Mouse (Mus musculus) MEL (cell line): ENCODE data around the gene Ptges3l. TPM values are rescaled to one million over a fixed set of nuclear protein-coding genes. Genes with fewer than 3 reads are reported as not detected.
"Not testable (repeated sequence)": the region's sequence is repeated elsewhere in the genome, so short reads cannot be mapped to it uniquely, and the experiment has no call there.

ENCODE experiments used
- DNase-seq: peaks from one replicate; pipeline ENCODE4 v3.0.0; 2011; ENCODE audit warnings: low read depth, low spot score
- H3K27ac ChIP-seq: 2 replicates; pipeline ENCODE4 v1.5.1; 2012; ENCODE audit warnings: low read depth, mild to moderate bottlenecking, control low read depth, low read length, moderate library complexity; ENCODE audit not compliant: control insufficient read depth
- H3K27me3 ChIP-seq, 2 experiments: fragments of 150-350 bp in 1 of 2; sonication (generic) in 1 of 2; 2 replicates each; pipeline ENCODE4 v1.6.1; 2012; ENCODE audit warnings: low read length in 2 of 2, mild to moderate bottlenecking in 2 of 2, improper control_type of control experiment in 1 of 2, moderate library complexity in 1 of 2; ENCODE audit not compliant: insufficient read depth in 2 of 2, control insufficient read depth in 1 of 2
- H3K36me3 ChIP-seq, 2 experiments: 2 replicates each; pipeline ENCODE4 v1.6.1; 2012 to 2014; ENCODE audit warnings: low read length in 2 of 2, improper control_type of control experiment in 1 of 2, inconsistent platforms in 1 of 2, mild to moderate bottlenecking in 1 of 2; ENCODE audit not compliant: insufficient read depth in 2 of 2, control insufficient read depth in 1 of 2
- H3K4me1 ChIP-seq, 2 experiments: fragments of 150-350 bp in 1 of 2; sonication (generic) in 1 of 2; 2 replicates each; pipeline ENCODE4 v1.6.1; 2012; ENCODE audit warnings: low read length in 2 of 2, improper control_type of control experiment in 1 of 2, mild to moderate bottlenecking in 1 of 2; ENCODE audit not compliant: insufficient read depth in 2 of 2, control insufficient read depth in 1 of 2
- H3K4me3 ChIP-seq, 2 experiments: fragments of 150-350 bp in 1 of 2; sonication (generic) in 1 of 2; 2 replicates each; pipeline ENCODE4 v1.5.1; 2012; ENCODE audit warnings: low read depth in 2 of 2, low read length in 2 of 2, mild to moderate bottlenecking in 2 of 2, moderate library complexity in 2 of 2, control low read depth in 1 of 2, improper control_type of control experiment in 1 of 2; ENCODE audit not compliant: control insufficient read depth in 1 of 2, insufficient read depth in 1 of 2
- H3K79me2 ChIP-seq: 2 replicates; pipeline ENCODE4 v1.6.1; 2012; ENCODE audit warnings: mild to moderate bottlenecking, low read length, moderate library complexity; ENCODE audit not compliant: control insufficient read depth, poor library complexity, insufficient read depth
- H3K9ac ChIP-seq: 2 replicates; pipeline ENCODE4 v1.6.1; 2012; ENCODE audit warnings: low read depth, mild to moderate bottlenecking, control low read depth, low read length, moderate library complexity; ENCODE audit not compliant: control insufficient read depth, poor library complexity, severe bottlenecking
- H3K9me3 ChIP-seq: fragments of 150-350 bp; sonication (generic); replicated peaks from 2 replicates; pipeline ENCODE4 v1.6.1; 2012; ENCODE audit warnings: mild to moderate bottlenecking, low read length, improper control_type of control experiment, moderate library complexity; ENCODE audit not compliant: insufficient read depth
- BHLHE40 ChIP-seq: IDR thresholded peaks from 2 replicates; pipeline ENCODE4 v1.6.1; 2012; ENCODE audit warnings: low read depth, mild to moderate bottlenecking, inconsistent platforms, low read length, improper control_type of control experiment, borderline replicate concordance
- CTCF ChIP-seq, 3 experiments: IDR thresholded peaks in 2 of 3; conservative IDR thresholded peaks in 1 of 3; 2 replicates each; pipeline ENCODE4 v1.5.1; 2011 to 2012; ENCODE audit warnings: low read length in 3 of 3, low read depth in 2 of 3, mild to moderate bottlenecking in 2 of 3, improper control_type of control experiment in 1 of 3, inconsistent platforms in 1 of 3, mixed read lengths in 1 of 3, moderate library complexity in 1 of 3; ENCODE audit not compliant: control insufficient read depth in 1 of 3, insufficient read depth in 1 of 3, poor library complexity in 1 of 3, severe bottlenecking in 1 of 3
- E2F4 ChIP-seq: IDR thresholded peaks from 2 replicates; pipeline ENCODE4 v1.6.1; 2011; ENCODE audit warnings: low read depth, low read length, improper control_type of control experiment, borderline replicate concordance
- EP300 ChIP-seq, 2 experiments: IDR thresholded peaks; 2 replicates each; pipeline ENCODE4 v1.6.1; 2011; ENCODE audit warnings: improper control_type of control experiment in 2 of 2, low read length in 2 of 2, low read depth in 1 of 2, mild to moderate bottlenecking in 1 of 2
- ETS1 ChIP-seq: IDR thresholded peaks from 2 replicates; pipeline ENCODE4 v1.6.1; 2012; ENCODE audit warnings: low read depth, mild to moderate bottlenecking, inconsistent platforms, low read length, improper control_type of control experiment, moderate library complexity
- GABPA ChIP-seq: IDR thresholded peaks from 2 replicates; pipeline ENCODE4 v1.6.1; 2012; ENCODE audit warnings: low read depth, mild to moderate bottlenecking, inconsistent platforms, low read length, improper control_type of control experiment, moderate library complexity
- GATA1 ChIP-seq: IDR thresholded peaks from 2 replicates; pipeline ENCODE4 v1.6.1; 2011; ENCODE audit warnings: low read depth, low read length, improper control_type of control experiment
- KAT2A ChIP-seq: conservative IDR thresholded peaks from 2 replicates; pipeline ENCODE4 v1.6.1; 2012; ENCODE audit warnings: low read depth, low read length, improper control_type of control experiment, inconsistent platforms
- MAX ChIP-seq: IDR thresholded peaks from 2 replicates; pipeline ENCODE4 v1.6.1; 2011; ENCODE audit warnings: low read length, improper control_type of control experiment
- MYB ChIP-seq: IDR thresholded peaks from 2 replicates; pipeline ENCODE4 v1.6.1; 2011; ENCODE audit warnings: mild to moderate bottlenecking, low read depth, low read length, improper control_type of control experiment
- NELFE ChIP-seq: IDR thresholded peaks from 2 replicates; pipeline ENCODE4 v1.6.1; 2011; ENCODE audit warnings: low read depth, low read length, improper control_type of control experiment
- NRF1 ChIP-seq: IDR thresholded peaks from 2 replicates; pipeline ENCODE4 v1.6.1; 2014; ENCODE audit warnings: low read depth, mild to moderate bottlenecking, inconsistent platforms, low read length, improper control_type of control experiment, moderate library complexity; ENCODE audit not compliant: poor library complexity, insufficient read depth, severe bottlenecking
- POLR2A ChIP-seq, 2 experiments: IDR thresholded peaks; 2 replicates each; pipeline ENCODE4 v1.6.1; 2011 to 2012; ENCODE audit warnings: low read length in 2 of 2, mild to moderate bottlenecking in 2 of 2, control low read depth in 1 of 2, improper control_type of control experiment in 1 of 2, low read depth in 1 of 2, moderate library complexity in 1 of 2; ENCODE audit not compliant: control insufficient read depth in 1 of 2, insufficient read depth in 1 of 2, poor library complexity in 1 of 2
- POLR2AphosphoS2 ChIP-seq: IDR thresholded peaks from 2 replicates; pipeline ENCODE4 v1.6.1; 2011; ENCODE audit warnings: low read length, improper control_type of control experiment
- POLR2AphosphoS5 ChIP-seq: IDR thresholded peaks from 2 replicates; pipeline ENCODE4 v1.6.1; 2012; ENCODE audit warnings: low read depth, borderline replicate concordance, mild to moderate bottlenecking, inconsistent platforms, low read length, moderate library complexity, mixed read lengths
- SIN3A ChIP-seq: IDR thresholded peaks from 2 replicates; pipeline ENCODE4 v1.6.1; 2012; ENCODE audit warnings: low read length, improper control_type of control experiment, inconsistent platforms
- TAL1 ChIP-seq: IDR thresholded peaks from 2 replicates; pipeline ENCODE4 v1.6.1; 2012; ENCODE audit warnings: mild to moderate bottlenecking, inconsistent platforms, low read length, moderate library complexity, mixed read lengths
- TCF12 ChIP-seq: IDR thresholded peaks from 2 replicates; pipeline ENCODE4 v1.6.1; 2014; ENCODE audit warnings: low read depth, mild to moderate bottlenecking, inconsistent platforms, low read length, improper control_type of control experiment, moderate library complexity
- UBTF ChIP-seq: IDR thresholded peaks from 2 replicates; pipeline ENCODE4 v1.6.1; 2012; ENCODE audit warnings: low read depth, mild to moderate bottlenecking, inconsistent platforms, low read length, improper control_type of control experiment, moderate library complexity, borderline replicate concordance; ENCODE audit not compliant: insufficient read depth
- USF1 ChIP-seq: IDR thresholded peaks from 2 replicates; pipeline ENCODE4 v1.6.1; 2014; ENCODE audit warnings: low read depth, mild to moderate bottlenecking, inconsistent platforms, low read length, improper control_type of control experiment, moderate library complexity
- USF2 ChIP-seq, 2 experiments: IDR thresholded peaks; 2 replicates each; pipeline ENCODE4 v1.6.1; 2011 to 2012; ENCODE audit warnings: improper control_type of control experiment in 2 of 2, low read length in 2 of 2, borderline replicate concordance in 1 of 2, inconsistent platforms in 1 of 2, low read depth in 1 of 2, mild to moderate bottlenecking in 1 of 2; ENCODE audit not compliant: insufficient read depth in 1 of 2
- ZKSCAN1 ChIP-seq: IDR thresholded peaks from 2 replicates; pipeline ENCODE4 v1.6.1; 2012; ENCODE audit warnings: low read depth, mild to moderate bottlenecking, inconsistent platforms, low read length, improper control_type of control experiment, moderate library complexity
- ZMIZ1 ChIP-seq: IDR thresholded peaks from 2 replicates; pipeline ENCODE4 v1.6.1; 2012; ENCODE audit warnings: low read depth, mild to moderate bottlenecking, inconsistent platforms, low read length, improper control_type of control experiment, moderate library complexity
- polyA plus RNA-seq, 2 experiments: library from polyadenylated mRNA; stranded (reverse) in 1 of 2; unstranded in 1 of 2; fragments of >175 nt in 1 of 2; fragments of >200 nt in 1 of 2; gene quantifications; 2 replicates each; pipeline versions ENCODE4 v1.2.1 to v1.2.4; 2012; ENCODE audit warnings: low replicate concordance in 2 of 2, low read depth in 1 of 2; ENCODE audit not compliant: insufficient read length in 2 of 2, insufficient read depth in 1 of 2, missing spikeins in 1 of 2
- total RNA-seq: library from RNA; depleted of rRNA; stranded (reverse); fragments of 300-350 nt; gene quantifications from 2 replicates; pipeline ENCODE4 v1.2.3, GENCODE M21; 2012

The Ptges3l gene
- total and polyA plus RNA-seq, 3 experiments = 1.4 to 2.3 TPM; not detected in 1

DNA sequence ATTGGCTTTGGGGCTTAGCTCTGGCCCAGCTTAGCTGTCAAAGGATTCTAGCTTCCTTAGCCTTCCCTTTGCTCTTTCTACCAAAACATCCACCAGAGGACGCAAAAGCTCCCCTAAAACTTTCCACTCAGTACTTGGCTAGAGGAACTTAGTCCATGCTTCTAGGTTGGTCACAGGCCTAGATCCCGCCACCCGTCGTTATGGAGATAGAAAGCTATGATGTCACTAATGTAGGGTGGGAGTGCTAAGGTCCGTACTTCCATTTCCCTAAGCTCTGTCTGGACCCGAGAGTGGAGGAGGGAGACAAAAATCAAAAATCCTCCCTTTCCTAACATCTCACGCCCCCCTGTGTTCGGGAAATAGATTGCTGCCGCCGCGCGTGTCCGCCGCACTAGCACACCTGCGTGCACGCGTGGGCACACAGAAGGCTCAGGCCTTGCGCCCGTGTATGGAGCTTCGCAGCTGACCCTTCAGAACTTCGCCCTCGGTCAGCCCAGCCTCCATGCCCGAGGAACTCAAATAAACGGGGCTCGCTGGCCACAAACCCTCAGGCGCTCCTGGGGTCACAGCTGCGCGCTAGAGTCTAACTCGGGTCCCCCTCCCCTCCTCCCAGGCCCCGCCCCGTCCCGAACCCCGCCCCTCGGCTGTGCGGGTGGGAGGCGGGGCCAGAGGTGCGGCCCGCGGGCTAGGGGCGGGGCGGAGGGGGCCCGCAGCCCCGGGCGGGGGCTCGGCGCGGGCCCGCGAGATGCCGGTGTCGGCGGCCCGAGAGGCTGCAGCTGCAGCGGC lies 42.5 kb upstream of the Ptges3l start (continued):
- TF ChIP-seq ZKSCAN1 = no peak
- TF ChIP-seq POLR2A (IDR thresholded peaks at IDR 0.05; ENCODE audit: control insufficient read depth in 1 of 2, insufficient read depth in 1 of 2, low read depth in 1 of 2, low read length in 2 of 2, poor library complexity in 1 of 2) = peak; percentile 12 to 29; a peak in 1 of 4 replicates
- no peak for TF ChIP-seq USF1
- TF ChIP-seq NRF1 = 0 out of 2 replicates have a peak, but pooled peaks have one; percentile 31
- no peak for TF ChIP-seq GABPA
- no peak for TF ChIP-seq EP300 (IDR thresholded peaks at IDR 0.05; ENCODE audit: low read depth in 1 of 2, low read length in 2 of 2)
- 0 out of 2 replicates have a peak, but pooled peaks have one; percentile 18 for TF ChIP-seq TCF12
- no peak for TF ChIP-seq KAT2A
- TF ChIP-seq NELFE = peak; percentile 38; the same call in 1 of the 2 replicates
- no peak for TF ChIP-seq UBTF
- peak; percentile 97 for TF ChIP-seq SIN3A
- TF ChIP-seq E2F4 = peak; percentile 59; the same call in 1 of the 2 replicates

GRCm38 (mm10) chr11:101466552-101466950 lies 41.4 kb upstream of the Ptges3l start:
- peak overlapping the region; percentile 78 for H3K9ac ChIP-seq

GRCm38 (mm10) chr11:101465869-101466551 lies 40.9 kb upstream of the Ptges3l start, which contains the start of gene Vat1:
Vat1 (minus strand) TSS chr11:101466230.
- peak within 1 kb of the TSS; percentile 78 for H3K9ac ChIP-seq
- DNase-seq = peak; percentile 89
- peaks cover 12 to 33% of the 10 kb centered on the region in 2 experiments for H3K4me1 ChIP-seq
- H3K79me2 ChIP-seq = peaks cover 6% of the 10 kb centered on the region; the same call in 1 of the 2 replicates
- H3K27ac ChIP-seq = peak within 1 kb of the TSS; percentile 82
- H3K36me3 ChIP-seq = peaks cover 0 to 27% of the 10 kb centered on the region in 2 experiments; a peak in 3 of 4 replicates
- no peaks in the 10 kb centered on the region for H3K9me3 ChIP-seq
- peak within 1 kb of the TSS; percentile 70 to 84 for H3K4me3 ChIP-seq
- no peaks in the 10 kb centered on the region for H3K27me3 ChIP-seq
- TF ChIP-seq NRF1 (peak; percentile 23; the same call in 1 of the 2 replicates), TAL1 (peak; percentile 34), CTCF (IDR thresholded peaks at IDR 0.05 in 2 of 3, conservative IDR thresholded peaks at IDR 0.05 in 1 of 3; ENCODE audit: control insufficient read depth in 1 of 3, insufficient read depth in 1 of 3, low read depth in 2 of 3, low read length in 3 of 3, poor library complexity in 1 of 3, severe bottlenecking in 1 of 3) (no peak; a peak in 1 of 6 replicates), GABPA (no peak), POLR2AphosphoS2 (no peak; the same call in 1 of the 2 replicates), POLR2AphosphoS5 (no peak), EP300 (IDR thresholded peaks at IDR 0.05; ENCODE audit: low read depth in 1 of 2, low read length in 2 of 2) (peak in 1 of 2 experiments; percentile 13; a peak in 1 of 4 replicates), UBTF (peak; percentile 48; the same call in 1 of the 2 replicates), MAX (peak; percentile 19), BHLHE40 (0 out of 2 replicates have a peak, but pooled peaks have one; percentile 41), GATA1 (peak; percentile 22; the same call in 1 of the 2 replicates), USF2 (IDR thresholded peaks at IDR 0.05; ENCODE audit: borderline replicate concordance in 1 of 2, insufficient read depth in 1 of 2, low read depth in 1 of 2, low read length in 2 of 2) (no peak), NELFE (no peak; the same call in 1 of the 2 replicates), ZMIZ1 (no peak), MYB (no peak), TCF12 (peak; percentile 68), ETS1 (peak; percentile 78), KAT2A (no peak), SIN3A (peak; percentile 79; the same call in 1 of the 2 replicates)

More at GRCm38 (mm10) chr11:101466552-101466950, 41.4 kb upstream of the Ptges3l start:
- not testable (repeated sequence) for H3K27ac ChIP-seq, H3K79me2 ChIP-seq, H3K27me3 ChIP-seq, H3K9me3 ChIP-seq
- peak; percentile 47 for DNase-seq
- Histone ChIP-seq H3K4me1 (peaks cover 12 to 33% of the 10 kb centered on the region in 2 experiments), H3K4me3 (peak overlapping the region; percentile 70 to 82), H3K36me3 (peaks cover 0 to 27% of the 10 kb centered on the region in 2 experiments; a peak in 3 of 4 replicates)
